Mouse (Mus musculus) cerebellum, postnatal 14 days (tissue): ENCODE measurements around the gene Sucla2.
"Not testable (repeated sequence)": the region's sequence is repeated elsewhere in the genome, so short reads cannot be mapped to it uniquely, and the experiment has no call there.

Experiments
- DNase-seq, 2 experiments: peaks; one replicate each; pipeline ENCODE4 v3.0.0; 2021; ENCODE audit warnings: mixed read lengths in 2 of 2

Sucla2 gene

DNA sequence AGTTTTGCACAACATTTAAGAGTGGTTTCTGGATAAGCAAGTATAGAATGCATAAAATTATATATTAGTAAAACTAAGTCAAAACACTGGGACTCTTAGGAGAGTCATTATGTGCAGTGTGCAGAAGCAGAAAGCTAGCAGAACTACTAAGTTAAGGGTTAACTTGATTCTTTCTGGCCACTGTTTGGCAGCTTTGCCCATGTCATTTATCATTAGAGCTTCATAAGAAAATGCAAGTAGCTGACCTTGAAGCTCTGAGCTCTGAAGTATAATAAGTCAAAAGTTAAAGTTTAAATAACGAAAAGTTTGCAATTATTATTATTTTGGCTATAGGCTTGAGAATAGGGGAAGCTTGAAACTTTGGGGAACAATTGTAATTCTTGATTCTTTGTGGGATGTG is 89.8 kb downstream of the Sucla2 start:
- not testable (repeated sequence) for DNase-seq

DNA sequence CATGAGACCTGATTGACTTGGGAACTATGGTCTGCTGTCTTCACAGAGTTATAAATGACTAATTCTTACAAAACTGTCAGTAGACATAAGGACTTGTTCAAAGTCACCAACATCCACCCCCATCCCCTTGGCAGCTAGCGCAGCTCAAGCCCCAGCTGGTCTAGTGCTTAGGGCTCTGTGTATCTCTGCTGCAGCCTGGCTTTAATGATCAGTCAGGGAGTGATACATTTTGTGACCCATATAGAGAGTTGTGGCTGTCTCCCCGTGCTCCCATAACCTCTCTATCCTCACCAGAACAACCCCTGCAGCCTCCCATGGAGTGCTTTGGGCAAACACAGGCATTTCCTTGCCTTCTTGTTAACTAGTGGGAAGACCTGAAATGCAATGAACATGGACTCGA is 95.8 kb downstream of the Sucla2 start:
- no peak for DNase-seq

DNA sequence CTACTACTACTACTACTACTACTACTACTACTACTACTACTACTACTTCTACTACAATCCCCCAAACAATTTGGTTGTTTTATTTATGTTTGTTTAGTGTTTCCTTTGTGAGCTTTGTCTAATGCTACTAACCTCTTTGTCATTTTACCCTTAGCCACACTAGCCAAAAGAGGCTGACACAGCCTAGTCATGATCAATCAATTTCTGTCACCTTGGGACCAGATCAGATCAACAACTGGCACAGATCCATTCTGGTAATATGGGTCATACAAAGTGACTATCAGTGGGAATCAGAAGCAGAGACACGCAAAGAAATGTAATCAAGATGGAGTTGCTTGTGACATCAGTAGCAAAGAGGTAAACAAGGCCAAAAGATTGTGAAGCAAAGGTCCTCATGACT is 97.9 kb downstream of the Sucla2 start:
- DNase-seq, result no peak

DNA sequence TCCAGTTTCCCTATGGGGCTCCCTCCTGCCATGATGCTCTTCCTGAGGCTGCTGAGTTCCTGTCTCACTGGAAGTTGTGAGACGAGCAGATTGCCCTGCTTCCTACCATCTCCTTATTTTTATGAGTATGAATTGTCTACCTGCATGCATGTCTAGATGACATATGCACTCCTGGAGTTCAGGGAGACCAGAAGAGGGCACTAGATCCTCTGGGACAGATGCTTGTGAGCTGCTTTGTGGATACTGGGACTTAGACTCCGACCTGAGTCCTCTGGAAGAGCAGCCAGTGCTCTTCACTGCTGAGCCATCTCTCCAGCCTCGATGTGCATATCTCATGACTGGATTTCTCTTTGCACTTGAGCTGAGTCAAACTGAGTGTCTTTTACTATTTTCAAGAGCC is 100.3 kb downstream of the Sucla2 start:
- no peak for DNase-seq

- no peak for DNase-seq
These were observed 106.4 kb downstream of the Sucla2 start for GRCm38 (mm10) chr14:73631511-73631910.

DNA sequence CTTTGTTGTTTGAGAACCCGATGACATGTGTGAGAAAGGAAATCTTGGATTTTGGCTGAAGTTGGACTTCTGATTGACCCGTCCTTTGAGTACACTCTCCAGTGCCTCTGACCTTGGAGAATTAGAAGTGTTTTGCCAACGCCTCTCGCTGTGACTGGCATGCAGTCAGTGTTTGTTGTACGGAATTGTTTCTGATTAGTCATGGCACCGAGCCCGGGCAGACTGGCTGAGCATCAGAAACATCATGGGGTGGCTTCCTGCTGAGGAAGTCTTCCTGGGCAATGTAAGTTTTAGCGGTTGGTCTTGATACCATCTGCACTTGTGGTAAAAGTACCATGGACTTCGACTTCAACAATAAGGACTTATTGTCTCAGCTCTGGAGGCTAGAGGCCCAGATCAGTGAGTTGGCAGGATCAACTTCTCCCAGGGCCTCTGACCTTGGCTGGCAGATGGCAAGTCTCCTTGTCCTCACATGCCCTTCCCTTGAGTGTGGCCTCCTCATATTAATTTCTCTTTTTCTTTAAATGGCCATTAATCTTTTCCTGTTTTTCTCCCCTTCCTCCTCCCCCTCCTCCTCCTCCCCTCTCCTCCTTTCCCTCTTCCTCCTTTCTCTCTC is 107.6 kb downstream of the Sucla2 start:
- DNase-seq, result peak; percentile 78 to 84

GRCm38 (mm10) chr14:73634356-73634755 is 109.2 kb downstream of the Sucla2 start:
- peak; percentile 20 to 32 for DNase-seq

- DNase-seq, result no peak
These were observed 112.3 kb downstream of the Sucla2 start for GRCm38 (mm10) chr14:73637460-73637859.
